Mouse (Mus musculus): ENCODE results near the gene D2hgdh. TPM values are rescaled to one million over a fixed set of nuclear protein-coding genes. Genes with fewer than 3 reads are reported as not detected.
"Not testable (repeated sequence)": the region's sequence is repeated elsewhere in the genome, so short reads cannot be mapped to it uniquely, and the experiment has no call there.

The D2hgdh gene
- polyA plus RNA-seq, 2 experiments: 3.7 to 6.4 TPM

DNA sequence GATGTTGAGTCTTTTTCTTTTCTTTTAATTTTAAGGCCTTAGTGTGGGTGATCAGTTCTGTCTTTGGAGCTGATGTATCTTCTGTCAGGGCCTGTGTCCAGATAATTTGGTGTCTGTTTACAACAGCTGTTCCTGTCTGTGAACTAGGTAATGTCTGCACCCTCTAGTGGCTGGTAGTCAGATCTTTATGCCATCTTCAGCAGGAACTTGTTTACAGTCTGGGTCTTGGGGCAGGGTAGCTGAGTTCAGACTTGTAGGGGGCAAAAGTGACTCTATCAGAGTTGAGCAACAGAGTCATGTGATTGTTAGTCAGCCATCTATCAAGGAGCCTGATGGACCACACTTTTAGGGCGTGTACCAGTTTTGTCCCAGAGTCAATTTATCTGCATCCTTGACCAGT is 72.7 kb downstream of the D2hgdh start:
- WGBS (ENCODE audit: insufficient replicate concordance): no CpG with 5 or more reads among the region's 1 CpGs
- not testable (repeated sequence) for ATAC-seq (ENCODE audit: insufficient read depth)

DNA sequence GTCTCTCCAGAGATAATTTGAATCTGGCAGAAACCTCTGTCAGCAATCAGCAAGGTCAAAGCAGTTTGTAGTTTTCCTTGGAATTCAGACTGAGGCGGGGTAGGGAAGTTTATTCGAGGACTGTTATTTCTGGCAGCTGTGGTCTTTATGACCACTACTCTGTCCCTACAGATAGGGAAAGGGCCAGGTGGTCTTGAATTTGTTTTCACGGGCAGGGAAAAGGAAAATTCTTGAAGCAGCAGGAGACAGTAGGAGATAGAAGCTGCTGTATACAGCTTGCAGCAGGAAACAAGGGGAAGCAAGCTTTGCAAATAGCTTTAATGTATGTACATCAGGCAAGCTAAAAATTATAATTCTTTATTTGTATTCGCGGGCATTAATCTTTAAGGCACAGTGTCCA is 76.6 kb downstream of the D2hgdh start:
- H3K4me2 ChIP-seq (ENCODE audit: low read depth); H3K4me1 ChIP-seq (replicated peaks; ENCODE audit: control insufficient read depth in 2 of 2, insufficient read depth in 2 of 2, low read length in 1 of 2); H3K27ac ChIP-seq; H3K4me3 ChIP-seq (ENCODE audit: insufficient read depth in 1 of 2, low read depth in 2 of 2, low read length in 2 of 2); DNase-seq (ENCODE audit: low read depth in 3 of 3, low spot score in 3 of 3); H3K36me3 ChIP-seq (replicated peaks; ENCODE audit: control insufficient read depth, insufficient read depth, low read depth); H3K27me3 ChIP-seq (ENCODE audit: control insufficient read depth, insufficient read depth, low read length); H3K9ac ChIP-seq (replicated peaks); H3K9me3 ChIP-seq (ENCODE audit: control insufficient read depth, low read length); ATAC-seq (ENCODE audit: insufficient read depth): not testable (repeated sequence)
- 50% methylated on average over 2 of the region's 5 CpGs for WGBS (ENCODE audit: insufficient replicate concordance)

More for the DNA sequence above, 72.7 kb downstream of the D2hgdh start:
- H3K4me3 ChIP-seq (ENCODE audit: insufficient read depth in 1 of 2, low read depth in 2 of 2, low read length in 2 of 2); H3K36me3 ChIP-seq (replicated peaks; ENCODE audit: control insufficient read depth, insufficient read depth, low read depth); H3K27me3 ChIP-seq (ENCODE audit: control insufficient read depth, insufficient read depth, low read length); H3K27ac ChIP-seq; H3K4me2 ChIP-seq (ENCODE audit: low read depth); DNase-seq (ENCODE audit: low read depth in 3 of 3, low spot score in 3 of 3); H3K9ac ChIP-seq (replicated peaks); H3K4me1 ChIP-seq (replicated peaks; ENCODE audit: control insufficient read depth in 2 of 2, insufficient read depth in 2 of 2, low read length in 1 of 2); H3K9me3 ChIP-seq (ENCODE audit: control insufficient read depth, low read length): not testable (repeated sequence)

Other genes with a start within 250 kb of the D2hgdh start
- 28.4 and 39.2 TPM in 2 replicates for gene Stk25, start 166.2 kb upstream of the D2hgdh start, polyA plus RNA-seq (2012; rRNA removed)
- gene Stk25, start 166.2 kb upstream of the D2hgdh start, polyA plus RNA-seq (2014; fragmentation: Nextera tagmentation; extraction: Ambion mirVana): 39.9 and 41.1 TPM in 2 replicates
- gene Bok, start 139.2 kb upstream of the D2hgdh start, polyA plus RNA-seq (2012; rRNA removed): 1.9 TPM in 2 replicates
- gene Bok, start 139.2 kb upstream of the D2hgdh start, polyA plus RNA-seq (2014; fragmentation: Nextera tagmentation; extraction: Ambion mirVana): 2.8 and 3.0 TPM in 2 replicates
- 18.6 and 22.6 TPM in 2 replicates for gene Atg4b, start 73.4 kb upstream of the D2hgdh start, polyA plus RNA-seq (2012; rRNA removed)
- 64.3 and 68.2 TPM in 2 replicates for gene Atg4b, start 73.4 kb upstream of the D2hgdh start, polyA plus RNA-seq (2014; fragmentation: Nextera tagmentation; extraction: Ambion mirVana)
- gene Thap4, start 70.0 kb upstream of the D2hgdh start, polyA plus RNA-seq (2012; rRNA removed): 8.5 and 10.5 TPM in 2 replicates
- gene Thap4, start 70.0 kb upstream of the D2hgdh start, polyA plus RNA-seq (2014; fragmentation: Nextera tagmentation; extraction: Ambion mirVana): 11.5 and 11.7 TPM in 2 replicates
- gene Dtymk, start 23.0 kb upstream of the D2hgdh start, polyA plus RNA-seq (2012; rRNA removed): 99.0 and 128 TPM in 2 replicates
- gene Dtymk, start 23.0 kb upstream of the D2hgdh start, polyA plus RNA-seq (2014; fragmentation: Nextera tagmentation; extraction: Ambion mirVana): 148 and 150 TPM in 2 replicates
- 5.3 and 6.9 TPM in 2 replicates for gene Ing5, start 20.9 kb upstream of the D2hgdh start, polyA plus RNA-seq (2012; rRNA removed)
- 7.6 and 9.6 TPM in 2 replicates for gene Ing5, start 20.9 kb upstream of the D2hgdh start, polyA plus RNA-seq (2014; fragmentation: Nextera tagmentation; extraction: Ambion mirVana)
- not detected in 2 replicates for gene Gal3st2, start 36.4 kb downstream of the D2hgdh start, polyA plus RNA-seq (2012; rRNA removed)
- not detected in 2 replicates for gene Gal3st2, start 36.4 kb downstream of the D2hgdh start, polyA plus RNA-seq (2014; fragmentation: Nextera tagmentation; extraction: Ambion mirVana)
- not detected in 2 replicates for gene Gal3st2b, start 93.4 kb downstream of the D2hgdh start, polyA plus RNA-seq (2012; rRNA removed)
- gene Gal3st2b, start 93.4 kb downstream of the D2hgdh start, polyA plus RNA-seq (2014; fragmentation: Nextera tagmentation; extraction: Ambion mirVana): not detected in 2 replicates
- gene Gal3st2c, start 165.6 kb downstream of the D2hgdh start, polyA plus RNA-seq (2012; rRNA removed): not detected in 2 replicates
- not detected in 2 replicates for gene Gal3st2c, start 165.6 kb downstream of the D2hgdh start, polyA plus RNA-seq (2014; fragmentation: Nextera tagmentation; extraction: Ambion mirVana)
- gene Neu4, start 195.5 kb downstream of the D2hgdh start, polyA plus RNA-seq (2012; rRNA removed): not detected in 2 replicates
- not detected in 2 replicates for gene Neu4, start 195.5 kb downstream of the D2hgdh start, polyA plus RNA-seq (2014; fragmentation: Nextera tagmentation; extraction: Ambion mirVana)
- gene Pdcd1, start 227.6 kb downstream of the D2hgdh start, polyA plus RNA-seq (2012; rRNA removed): 0.03 TPM in 1 of 2 replicates, not detected in the other
- gene Pdcd1, start 227.6 kb downstream of the D2hgdh start, polyA plus RNA-seq (2014; fragmentation: Nextera tagmentation; extraction: Ambion mirVana): 0.14 TPM in 1 of 2 replicates, not detected in the other

All from liver, embryonic 14.5 days (tissue).